Mouse (Mus musculus) liver, embryonic 16.5 days (tissue): Measurements from ENCODE around the gene Map3k13. TPM values are rescaled to one million over a fixed set of nuclear protein-coding genes. Genes with fewer than 3 reads are reported as not detected.
"Not testable (repeated sequence)": the region's sequence is repeated elsewhere in the genome, so short reads cannot be mapped to it uniquely, and the experiment has no call there.

Experiments used
- ATAC-seq: fragments of 200-750 bp; cut with Nextera tagmentation; 2 replicates; pipeline ENCODE4 v1.8.0; 2017; ENCODE audit warnings: low read depth, mild to moderate bottlenecking, moderate number of reproducible peaks, moderate library complexity
- H3K27ac ChIP-seq: fragments of 300-500 bp; sonication (generic); 2 replicates; pipeline ENCODE4 v1.5.1; 2014; ENCODE audit warnings: mild to moderate bottlenecking, low read length
- H3K27me3 ChIP-seq: fragments of 300-500 bp; sonication (generic); 2 replicates; pipeline ENCODE4 v1.6.1; 2014; ENCODE audit warnings: low read depth, low read length, mixed read lengths; ENCODE audit not compliant: control insufficient read depth, insufficient read depth
- H3K36me3 ChIP-seq: fragments of 300-500 bp; sonication (generic); 2 replicates; pipeline ENCODE4 v1.6.1; 2014; ENCODE audit warnings: mild to moderate bottlenecking; ENCODE audit not compliant: control insufficient read depth, insufficient read depth
- H3K4me1 ChIP-seq: fragments of 300-500 bp; sonication (generic); 2 replicates; pipeline ENCODE4 v1.6.1; 2014; ENCODE audit warnings: low read depth, low read length, mixed read lengths; ENCODE audit not compliant: control insufficient read depth
- H3K4me2 ChIP-seq: fragments of 300-500 bp; sonication (generic); 2 replicates; pipeline ENCODE4 v1.6.1; 2014; ENCODE audit warnings: low read depth, low read length, mixed read lengths
- H3K4me3 ChIP-seq: fragments of 300-500 bp; sonication (generic); 2 replicates; pipeline ENCODE4 v1.5.1; 2014; ENCODE audit warnings: low read depth, mild to moderate bottlenecking, low read length
- H3K9ac ChIP-seq: fragments of 300-500 bp; sonication (generic); 2 replicates; pipeline ENCODE4 v1.6.1; 2014; ENCODE audit warnings: low read depth, low read length
- H3K9me3 ChIP-seq: fragments of 300-500 bp; sonication (generic); replicated peaks from 2 replicates; pipeline ENCODE4 v1.6.1; 2016; ENCODE audit warnings: low read length; ENCODE audit not compliant: control insufficient read depth
- WGBS: fragments of 180-500 bp; shearing (Covaris S2); extraction: QIAGEN DNeasy Blood & Tissue Kit; methylation state at CpG from one replicate; pipeline ENCODE4 v1.1.7; 2014; ENCODE audit not compliant: insufficient replicate concordance; 5-methylcytosine and 5-hydroxymethylcytosine counted together
- polyA plus RNA-seq: library from polyadenylated mRNA; unstranded; fragments of >200 nt; fragmentation: Nextera tagmentation; extraction: Ambion mirVana; gene quantifications from 2 replicates; pipeline ENCODE4 v1.2.1, GENCODE M21; 2015

Map3k13 gene
- polyA plus RNA-seq, 1 experiment from 2014 or later, result 0.72 TPM

- Histone ChIP-seq H3K9ac (peak overlapping the region; percentile 96), H3K27ac (peak overlapping the region; percentile 96), H3K4me3 (peak overlapping the region; percentile 99), H3K4me1 (peaks cover 23% of the 10 kb centered on the region), H3K36me3 (no peaks in the 10 kb centered on the region), H3K4me2 (peak overlapping the region; percentile 85), H3K9me3 (no peaks in the 10 kb centered on the region), H3K27me3 (no peaks in the 10 kb centered on the region)
- WGBS, result 2% methylated on average over 14 of the region's 14 CpGs
- no peak for ATAC-seq
Observed at GRCm38 (mm10) chr16:21794697-21795045, 525 bp downstream of the Map3k13 start.

- H3K9me3 ChIP-seq, result no peaks in the 10 kb centered on the region
- no peaks in the 10 kb centered on the region for H3K36me3 ChIP-seq
- ATAC-seq, result no peak
- no peaks in the 10 kb centered on the region for H3K27me3 ChIP-seq
- H3K4me3 ChIP-seq, result peak overlapping the region; percentile 99
- 19% methylated on average over 5 of the region's 5 CpGs for WGBS
- H3K9ac ChIP-seq, result peak overlapping the region; percentile 96
- no peak overlapping the region; the same call in 1 of the 2 replicates for H3K27ac ChIP-seq
- H3K4me2 ChIP-seq, result peak overlapping the region; percentile 85
- peaks cover 23% of the 10 kb centered on the region for H3K4me1 ChIP-seq
Observed at GRCm38 (mm10) chr16:21795071-21795470, 925 bp downstream of the Map3k13 start.

- Histone ChIP-seq H3K4me3 (no peak overlapping the region), H3K4me2 (no peak overlapping the region), H3K27me3 (no peaks in the 10 kb centered on the region), H3K36me3 (peaks cover 19% of the 10 kb centered on the region), H3K9me3 (no peaks in the 10 kb centered on the region), H3K4me1 (no peaks in the 10 kb centered on the region), H3K27ac (no peak overlapping the region), H3K9ac (no peak overlapping the region)
- 77% methylated on average over 1 of the region's 1 CpGs for WGBS
- ATAC-seq, result no peak
Observed at GRCm38 (mm10) chr16:21804258-21804657, 10.1 kb downstream of the Map3k13 start.

GRCm38 (mm10) chr16:21806892-21807291 is 12.7 kb downstream of the Map3k13 start:
- H3K9me3 ChIP-seq, result no peaks in the 10 kb centered on the region
- H3K4me1 ChIP-seq, result no peaks in the 10 kb centered on the region
- no peak overlapping the region for H3K4me2 ChIP-seq
- ATAC-seq, result no peak
- H3K27me3 ChIP-seq, result no peaks in the 10 kb centered on the region
- peaks cover 15% of the 10 kb centered on the region for H3K36me3 ChIP-seq
- no peak overlapping the region for H3K9ac ChIP-seq
- no peak overlapping the region for H3K4me3 ChIP-seq
- WGBS, result 59% methylated on average over 1 of the region's 1 CpGs
- no peak overlapping the region for H3K27ac ChIP-seq

- not testable (repeated sequence) for H3K4me2 ChIP-seq, H3K9ac ChIP-seq, H3K4me1 ChIP-seq, H3K4me3 ChIP-seq, H3K9me3 ChIP-seq, H3K27ac ChIP-seq, ATAC-seq, H3K27me3 ChIP-seq
- WGBS, result 80% methylated on average over 7 of the region's 7 CpGs
- H3K36me3 ChIP-seq, result peaks cover 15% of the 10 kb centered on the region
Observed at GRCm38 (mm10) chr16:21807786-21808185, 13.6 kb downstream of the Map3k13 start.

- H3K4me3 ChIP-seq, result no peak overlapping the region
- peaks cover 8% of the 10 kb centered on the region for H3K4me1 ChIP-seq
- no peak overlapping the region for H3K4me2 ChIP-seq
- no peaks in the 10 kb centered on the region for H3K27me3 ChIP-seq
- no peaks in the 10 kb centered on the region for H3K9me3 ChIP-seq
- 49% methylated on average over 6 of the region's 6 CpGs for WGBS
- ATAC-seq, result peak; percentile 69
- no peak overlapping the region for H3K9ac ChIP-seq
- peak overlapping the region; percentile 11; the same call in 1 of the 2 replicates for H3K27ac ChIP-seq
- peaks cover 6% of the 10 kb centered on the region for H3K36me3 ChIP-seq
Observed at GRCm38 (mm10) chr16:21813164-21813834, 19.2 kb downstream of the Map3k13 start.

GRCm38 (mm10) chr16:21814861-21815668 is 20.9 kb downstream of the Map3k13 start:
- WGBS, result 47% methylated on average over 11 of the region's 11 CpGs
- no peak overlapping the region for H3K27ac ChIP-seq
- no peak for ATAC-seq

GRCm38 (mm10) chr16:21815669-21816010 is 21.5 kb downstream of the Map3k13 start:
- H3K27me3 ChIP-seq, result no peaks in the 10 kb centered on the region
- H3K9me3 ChIP-seq, result no peaks in the 10 kb centered on the region
- peaks cover 8% of the 10 kb centered on the region for H3K4me1 ChIP-seq
- no peak for ATAC-seq
- no peaks in the 10 kb centered on the region for H3K36me3 ChIP-seq
- H3K4me2 ChIP-seq, result no peak overlapping the region
- no peak overlapping the region for H3K9ac ChIP-seq
- 66% methylated on average over 7 of the region's 7 CpGs for WGBS
- no peak overlapping the region for H3K27ac ChIP-seq
- no peak overlapping the region for H3K4me3 ChIP-seq

More at GRCm38 (mm10) chr16:21814861-21815668, 20.9 kb downstream of the Map3k13 start:
- H3K27me3 ChIP-seq, result no peaks in the 10 kb centered on the region
- no peaks in the 10 kb centered on the region for H3K36me3 ChIP-seq
- no peaks in the 10 kb centered on the region for H3K9me3 ChIP-seq
- H3K9ac ChIP-seq, result no peak overlapping the region
- peaks cover 8% of the 10 kb centered on the region for H3K4me1 ChIP-seq
- H3K4me3 ChIP-seq, result no peak overlapping the region
- no peak overlapping the region; the same call in 1 of the 2 replicates for H3K4me2 ChIP-seq

GRCm38 (mm10) chr16:21818132-21818531 is 24.0 kb downstream of the Map3k13 start:
- H3K4me2 ChIP-seq, result peak overlapping the region; percentile 30; the same call in 1 of the 2 replicates
- H3K36me3 ChIP-seq, result no peaks in the 10 kb centered on the region
- no peak overlapping the region for H3K4me3 ChIP-seq
- no peaks in the 10 kb centered on the region for H3K9me3 ChIP-seq
- no peaks in the 10 kb centered on the region for H3K27me3 ChIP-seq
- peak; percentile 55 for ATAC-seq
- peaks cover 8% of the 10 kb centered on the region for H3K4me1 ChIP-seq
- WGBS, result 23% methylated on average over 9 of the region's 9 CpGs
- H3K27ac ChIP-seq, result no peak overlapping the region
- no peak overlapping the region for H3K9ac ChIP-seq
